10 mouse cellular contexts compared by ENCODE assay signal in the genomic region with DNA sequence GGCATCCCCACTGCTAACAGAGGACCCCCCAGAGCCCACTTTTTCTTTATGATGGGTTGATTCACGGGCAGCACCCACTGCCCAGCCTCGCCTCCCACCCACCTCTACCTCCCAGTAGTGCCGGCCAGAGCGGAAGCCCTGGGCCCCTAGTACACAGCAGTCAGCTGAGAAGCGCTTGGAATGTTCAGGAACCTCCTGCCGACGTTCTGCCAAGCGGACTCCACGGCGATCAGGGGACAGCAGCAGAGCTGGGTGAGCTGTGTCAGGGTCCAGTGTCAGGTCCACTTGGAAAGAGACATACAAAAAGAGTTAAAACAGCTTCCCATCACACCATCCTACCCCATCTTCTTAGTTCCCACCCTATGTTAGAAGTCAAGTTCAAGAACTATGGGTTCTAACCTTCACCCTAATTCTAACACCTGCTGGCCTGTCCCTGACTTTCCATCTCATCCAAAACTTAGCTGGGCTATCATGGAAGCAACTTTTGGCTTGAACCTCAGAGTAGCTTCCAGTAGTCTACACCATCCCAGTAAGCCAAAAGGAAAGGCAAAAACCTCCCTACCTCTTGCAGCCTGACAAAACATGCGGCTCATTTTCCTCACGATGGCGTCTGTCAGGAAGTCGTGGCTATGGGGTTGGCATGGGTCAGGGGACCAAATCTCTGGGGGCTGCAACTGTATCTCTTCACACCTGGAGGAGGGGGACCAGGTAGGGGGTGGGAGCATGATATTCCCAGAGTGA. TPM values are rescaled to one million over a fixed set of nuclear protein-coding genes. Genes with fewer than 3 reads are reported as not detected.
DNase-seq lines count a peak whose midpoint lies in the region; ATAC-seq and TF ChIP-seq lines count a peak whose summit lies in the region.
"Had no signal": no experiment of that assay in that cellular context is flagged by ENCODE, and none has a peak within 500 bp of the region (broad histone marks: within the 10 kb centered on the region; RNA-seq: fewer than 3 reads in every experiment).

No protein-coding gene starts in this region.

- DNase-seq in heart, adult 2 months, result no peak
- DNase-seq in 416B (ENCODE audit: low read depth), result peak; percentile 40
- no peak for DNase-seq in urinary bladder, postnatal 10 days (ENCODE audit: low spot score)
- DNase-seq in natural killer cell, adult 2 months (ENCODE audit: low spot score in 2 of 2), result no peak
- DNase-seq: kidney, postnatal 14 days had no signal

- no peak for TF ChIP-seq CTCF in heart, adult 2 months (IDR thresholded peaks at IDR 0.05)

- peaks cover 88% of the 10 kb centered on the region for H3K36me3 ChIP-seq in heart, embryonic 16.5 days (ENCODE audit: control insufficient read depth, insufficient read depth)
- peaks cover 16% of the 10 kb centered on the region for H3K36me3 ChIP-seq in heart, adult 2 months (ENCODE audit: control insufficient read depth, insufficient read depth, low read length)
- H3K36me3 ChIP-seq in forebrain, embryonic 13.5 days (ENCODE audit: poor library complexity, severe bottlenecking), result peaks cover 99% of the 10 kb centered on the region
- H3K36me3 ChIP-seq in limb, embryonic 15.5 days, result peaks cover 98% of the 10 kb centered on the region

- intact Hi-C loops in heart, adult 2 months (cut with DNase I), result no loop called here

- no peak overlapping the region for H3K4me2 ChIP-seq in heart, embryonic 16.5 days (ENCODE audit: low read depth, low read length)
- no peak overlapping the region for H3K4me2 ChIP-seq in forebrain, embryonic 13.5 days
- no peak overlapping the region for H3K4me2 ChIP-seq in limb, embryonic 15.5 days

- no peaks in the 10 kb centered on the region for H3K79me2 ChIP-seq in heart, adult 2 months (replicated peaks; ENCODE audit: control insufficient read depth, insufficient read depth, low read length)

- no peaks in the 10 kb centered on the region for H3K4me1 ChIP-seq in heart, embryonic 16.5 days (ENCODE audit: control insufficient read depth, insufficient read depth, low read length)
- H3K4me1 ChIP-seq in heart, adult 2 months (ENCODE audit: control insufficient read depth, insufficient read depth, low read length), result peaks cover 2% of the 10 kb centered on the region; the same call in 1 of the 2 replicates
- peaks cover 6% of the 10 kb centered on the region for H3K4me1 ChIP-seq in forebrain, embryonic 13.5 days
- H3K4me1 ChIP-seq in limb, embryonic 15.5 days, result peaks cover 7% of the 10 kb centered on the region; the same call in 1 of the 2 replicates

- H3K27ac ChIP-seq in heart, embryonic 16.5 days (ENCODE audit: low read length), result peak overlapping the region; percentile 12; the same call in 1 of the 2 replicates
- H3K27ac ChIP-seq in heart, adult 2 months, result no peak overlapping the region
- H3K27ac ChIP-seq in forebrain, embryonic 13.5 days, result no peak overlapping the region; the same call in 1 of the 2 replicates
- peak overlapping the region; percentile 50 for H3K27ac ChIP-seq in limb, embryonic 15.5 days
- H3K27ac ChIP-seq: macrophage had no signal

- TF ChIP-seq POLR2A in heart, adult 2 months (IDR thresholded peaks at IDR 0.05; ENCODE audit: insufficient read depth, low read depth, low read length), result no peak

- ATAC-seq in heart, embryonic 16.5 days (replicated peaks; ENCODE audit: extremely low read depth, insufficient read depth, low FRiP score), result no peak
- ATAC-seq in forebrain, embryonic 13.5 days, result peak; percentile 28; the same call in 1 of the 2 replicates
- no peak; the same call in 1 of the 2 replicates for ATAC-seq in limb, embryonic 15.5 days (ENCODE audit: insufficient number of reproducible peaks, low FRiP score, low TSS enrichment, low read depth)
- no peak for ATAC-seq in CD4-positive, CD25-positive, alpha-beta regulatory T cell, adult 4 months

- no peak overlapping the region for H3K4me3 ChIP-seq in heart, embryonic 16.5 days (ENCODE audit: low read length)
- H3K4me3 ChIP-seq in heart, adult 2 months, result no peak overlapping the region
- no peak overlapping the region for H3K4me3 ChIP-seq in forebrain, embryonic 13.5 days
- no peak overlapping the region for H3K4me3 ChIP-seq in limb, embryonic 15.5 days

- WGBS in heart, embryonic 16.5 days, result 56% methylated on average over 14 of the region's 14 CpGs
- 49% methylated on average over 14 of the region's 14 CpGs for WGBS in heart, adult 2 months
- WGBS in forebrain, embryonic 13.5 days, result 71% methylated on average over 14 of the region's 14 CpGs
- WGBS in limb, embryonic 15.5 days, result 59% methylated on average over 14 of the region's 14 CpGs

- no peak for TF ChIP-seq EP300 in heart, adult 2 months (IDR thresholded peaks at IDR 0.05; ENCODE audit: insufficient read depth, low read depth, low read length)

- H3K9ac ChIP-seq in heart, embryonic 16.5 days (ENCODE audit: low read length), result no peak overlapping the region
- H3K9ac ChIP-seq in heart, adult 2 months (ENCODE audit: low read depth, low read length), result no peak overlapping the region
- H3K9ac ChIP-seq in forebrain, embryonic 13.5 days, result no peak overlapping the region
- H3K9ac ChIP-seq in limb, embryonic 15.5 days, result no peak overlapping the region

- no peaks in the 10 kb centered on the region for H3K9me3 ChIP-seq in heart, embryonic 16.5 days (replicated peaks; ENCODE audit: control insufficient read depth, low read length)
- H3K9me3 ChIP-seq in forebrain, embryonic 13.5 days (replicated peaks), result no peaks in the 10 kb centered on the region
- H3K9me3 ChIP-seq in limb, embryonic 15.5 days, result no peaks in the 10 kb centered on the region

- no peaks in the 10 kb centered on the region for H3K27me3 ChIP-seq in heart, embryonic 16.5 days (ENCODE audit: control insufficient read depth, insufficient read depth, low read length)
- H3K27me3 ChIP-seq in heart, adult 2 months (ENCODE audit: control insufficient read depth, insufficient read depth, low read length), result no peaks in the 10 kb centered on the region
- H3K27me3 ChIP-seq in forebrain, embryonic 13.5 days, result no peaks in the 10 kb centered on the region
- no peaks in the 10 kb centered on the region for H3K27me3 ChIP-seq in limb, embryonic 15.5 days

RNA-seq across cellular contexts. Expression of a gene that starts 7.6 kb away (rescaled TPM):
- 382 and 390 TPM in 2 replicates for polyA plus RNA-seq in heart, embryonic 16.5 days (2015; fragmentation: Nextera tagmentation; extraction: Ambion mirVana)
- total RNA-seq in heart, adult 2 months (2021), result 100 to 1,000 TPM; 337 to 437 TPM
- 867 and 1,301 TPM in 2 replicates for polyA plus RNA-seq in heart, adult 2 months (2012; rRNA removed)
- polyA plus RNA-seq in forebrain, embryonic 13.5 days (2015; fragmentation: Nextera tagmentation; extraction: Ambion mirVana), result 585 and 587 TPM in 2 replicates
- polyA plus RNA-seq in limb, embryonic 15.5 days (2015; fragmentation: Nextera tagmentation; extraction: Ambion mirVana), result 646 and 717 TPM in 2 replicates
- polyA plus RNA-seq in CD4-positive, CD25-positive, alpha-beta regulatory T cell, adult 4 months (2017; shearing (Covaris generic)), result 1,000 to 10,000 TPM; 1,099 to 1,661 TPM

RNA-seq across cellular contexts. Expression of a gene that starts 9.4 kb away (rescaled TPM):
- polyA plus RNA-seq in heart, embryonic 16.5 days (2015; fragmentation: Nextera tagmentation; extraction: Ambion mirVana), result 4.2 and 4.3 TPM in 2 replicates
- 10 to 100 TPM; 19.8 to 19.9 TPM for total RNA-seq in heart, adult 2 months (2021)
- polyA plus RNA-seq in heart, adult 2 months (2012; rRNA removed), result 19.1 and 19.3 TPM in 2 replicates
- 6.0 and 7.4 TPM in 2 replicates for polyA plus RNA-seq in forebrain, embryonic 13.5 days (2015; fragmentation: Nextera tagmentation; extraction: Ambion mirVana)
- 5.6 and 7.8 TPM in 2 replicates for polyA plus RNA-seq in limb, embryonic 15.5 days (2015; fragmentation: Nextera tagmentation; extraction: Ambion mirVana)
- 1 to 10 TPM; 2.0 to 3.7 TPM for polyA plus RNA-seq in CD4-positive, CD25-positive, alpha-beta regulatory T cell, adult 4 months (2017; shearing (Covaris generic))

RNA-seq across cellular contexts. Expression of a gene that starts 18.2 kb away (rescaled TPM):
- polyA plus RNA-seq in heart, embryonic 16.5 days (2015; fragmentation: Nextera tagmentation; extraction: Ambion mirVana), result 0.89 and 0.98 TPM in 2 replicates
- total RNA-seq in heart, adult 2 months (2021), result 10 to 100 TPM; 18.2 to 18.4 TPM
- 27.9 and 32.6 TPM in 2 replicates for polyA plus RNA-seq in heart, adult 2 months (2012; rRNA removed)
- polyA plus RNA-seq in forebrain, embryonic 13.5 days (2015; fragmentation: Nextera tagmentation; extraction: Ambion mirVana), result 0.71 and 0.80 TPM in 2 replicates
- polyA plus RNA-seq in limb, embryonic 15.5 days (2015; fragmentation: Nextera tagmentation; extraction: Ambion mirVana), result 2.0 and 2.8 TPM in 2 replicates
- 1 to 10 TPM in 1 of 2 experiments, under 1 TPM in 1; 0.77 to 2.1 TPM for polyA plus RNA-seq in CD4-positive, CD25-positive, alpha-beta regulatory T cell, adult 4 months (2017; shearing (Covaris generic))

RNA-seq across cellular contexts. Expression of a gene that starts 18.7 kb away (rescaled TPM):
- 0.55 and 0.66 TPM in 2 replicates for polyA plus RNA-seq in heart, embryonic 16.5 days (2015; fragmentation: Nextera tagmentation; extraction: Ambion mirVana)
- total RNA-seq in heart, adult 2 months (2021), result 1 to 10 TPM; 3.8 to 3.9 TPM
- polyA plus RNA-seq in heart, adult 2 months (2012; rRNA removed), result 18.8 and 28.2 TPM in 2 replicates
- polyA plus RNA-seq in forebrain, embryonic 13.5 days (2015; fragmentation: Nextera tagmentation; extraction: Ambion mirVana), result 4.2 and 5.2 TPM in 2 replicates
- polyA plus RNA-seq in limb, embryonic 15.5 days (2015; fragmentation: Nextera tagmentation; extraction: Ambion mirVana), result 2.0 and 3.0 TPM in 2 replicates
- 1 to 10 TPM in 1 of 2 experiments, under 1 TPM in 1; 0.92 to 4.1 TPM for polyA plus RNA-seq in CD4-positive, CD25-positive, alpha-beta regulatory T cell, adult 4 months (2017; shearing (Covaris generic))

Comparison
In these comparisons a context has a peak if more than half of its experiments do, and no peak if none do; other contexts are left out.
1. H3K27ac ChIP-seq: peak in heart, embryonic 16.5 days (single experiment) and limb, embryonic 15.5 days (single experiment); none in heart, adult 2 months (single experiment) and forebrain, embryonic 13.5 days (single experiment).